Mouse (Mus musculus) embryonic facial prominence, embryonic 15.5 days (tissue): Measurements from ENCODE around the gene Dnajc7. TPM values are rescaled to one million over a fixed set of nuclear protein-coding genes. Genes with fewer than 3 reads are reported as not detected.

ENCODE experiments used
- polyA plus RNA-seq: library from polyadenylated mRNA; unstranded; fragments of >200 nt; fragmentation: Nextera tagmentation; extraction: Ambion mirVana; gene quantifications from 2 replicates; pipeline ENCODE4 v1.2.1, GENCODE M21; 2015

Dnajc7 gene
- polyA plus RNA-seq, 1 experiment from 2014 or later = 256 TPM

Other genes starting within 250 kb of the Dnajc7 start
- 232 and 256 TPM in 2 replicates for gene Jup, start 222.4 kb downstream of the Dnajc7 start, polyA plus RNA-seq
- 89.9 and 91.1 TPM in 2 replicates for gene P3h4, start 205.3 kb downstream of the Dnajc7 start, polyA plus RNA-seq
- 212 TPM in 2 replicates for gene Fkbp10, start 204.5 kb downstream of the Dnajc7 start, polyA plus RNA-seq
- 134 and 135 TPM in 2 replicates for gene Nt5c3b, start 178.4 kb downstream of the Dnajc7 start, polyA plus RNA-seq
- gene Klhl10, start 178.3 kb downstream of the Dnajc7 start, polyA plus RNA-seq = 1.1 and 1.2 TPM in 2 replicates
- gene Klhl11, start 147.4 kb downstream of the Dnajc7 start, polyA plus RNA-seq = 8.2 and 9.9 TPM in 2 replicates
- gene Acly, start 92.2 kb downstream of the Dnajc7 start, polyA plus RNA-seq = 137 and 152 TPM in 2 replicates
- 3.9 and 6.0 TPM in 2 replicates for gene Ttc25, start 74.6 kb downstream of the Dnajc7 start, polyA plus RNA-seq
- gene Cnp, start 45.3 kb downstream of the Dnajc7 start, polyA plus RNA-seq = 32.0 and 33.9 TPM in 2 replicates
- gene Nkiras2, start 924 bp downstream of the Dnajc7 start, polyA plus RNA-seq = 74.6 and 75.5 TPM in 2 replicates
- gene Zfp385c, start 72.3 kb upstream of the Dnajc7 start, polyA plus RNA-seq = 2.0 and 3.1 TPM in 2 replicates
- gene Dhx58, start 84.1 kb upstream of the Dnajc7 start, polyA plus RNA-seq = 3.4 and 5.9 TPM in 2 replicates
- 54.6 and 61.1 TPM in 2 replicates for gene Kat2a, start 92.3 kb upstream of the Dnajc7 start, polyA plus RNA-seq
- gene Hspb9, start 93.7 kb upstream of the Dnajc7 start, polyA plus RNA-seq = 0.55 TPM in 1 of 2 replicates, not detected in the other
- 31.0 and 33.2 TPM in 2 replicates for gene Rab5c, start 118.0 kb upstream of the Dnajc7 start, polyA plus RNA-seq
- 0.64 and 1.1 TPM in 2 replicates for gene Kcnh4, start 139.8 kb upstream of the Dnajc7 start, polyA plus RNA-seq
- not detected in 2 replicates for gene Hcrt, start 142.8 kb upstream of the Dnajc7 start, polyA plus RNA-seq
- gene Ghdc, start 150.8 kb upstream of the Dnajc7 start, polyA plus RNA-seq = 7.2 and 9.2 TPM in 2 replicates
- gene Stat5b, start 230.6 kb upstream of the Dnajc7 start, polyA plus RNA-seq = 24.9 and 25.3 TPM in 2 replicates
- gene Stat5a, start 239.2 kb upstream of the Dnajc7 start, polyA plus RNA-seq = 9.7 and 10.4 TPM in 2 replicates